Comparison of ENCODE assay signal across 9 mouse cellular contexts in genomic region chr11:55158785-55159359, GRCm38 (mm10). TPM values are rescaled to one million over a fixed set of nuclear protein-coding genes. Genes with fewer than 3 reads are reported as not detected.
DNase-seq lines count a peak whose midpoint lies in the region; TF ChIP-seq lines count a peak whose summit lies in the region.
"Had no signal": no experiment of that assay in that cellular context is flagged by ENCODE, and none has a peak within 500 bp of the region (broad histone marks: within the 10 kb centered on the region; RNA-seq: fewer than 3 reads in every experiment).

No protein-coding gene starts in this region.

- DNase-seq in 3134 (ENCODE audit: extremely low read depth, insufficient read length, low spot score), result peak; percentile 29
- peak; percentile 69 for DNase-seq in MEL-GATA-1-ER (ENCODE audit: extremely low read depth, low read depth)
- peak; percentile 72 for DNase-seq in cerebellum, adult 8-10 months
- peak; percentile 76 for DNase-seq in gastrocnemius, adult 18-20 months (ENCODE audit: low spot score)
- peak; percentile 86 for DNase-seq in kidney, adult 2 months
- peak; percentile 52 to 78 for DNase-seq in left cerebral cortex, postnatal 36 days (ENCODE audit: low spot score in 2 of 2)
- peak; percentile 76 for DNase-seq in testis, postnatal 14 days (ENCODE audit: low spot score)

- H3K4me1 ChIP-seq in kidney, adult 2 months (ENCODE audit: control insufficient read depth, insufficient read depth, low read length), result no peaks in the 10 kb centered on the region
- H3K4me1 ChIP-seq in olfactory bulb, adult 2 months (ENCODE audit: control insufficient read depth, insufficient read depth, low read length), result no peaks in the 10 kb centered on the region

- H3K36me3 ChIP-seq in kidney, adult 2 months (ENCODE audit: control insufficient read depth, insufficient read depth, low read length), result no peaks in the 10 kb centered on the region
- H3K36me3 ChIP-seq: heart, embryonic 13.5 days had no signal

- intact Hi-C loops in left cerebral cortex, postnatal 36 days (cut with DNase I), result loop anchor here (5.0 kb wide), 2 partner anchors 72 to 112 kb away; no protein-coding TSS in a partner anchor

- TF ChIP-seq CTCF in kidney, adult 2 months (conservative IDR thresholded peaks at IDR 0.05; ENCODE audit: insufficient read depth, insufficient read length, low read depth, low read length), result peak; percentile 91
- TF ChIP-seq CTCF in olfactory bulb, adult 2 months (IDR thresholded peaks at IDR 0.05; ENCODE audit: insufficient read depth, low read depth, low read length), result peak; percentile 31; the same call in 1 of the 2 replicates

- TF ChIP-seq POLR2A in kidney, adult 2 months (IDR thresholded peaks at IDR 0.05; ENCODE audit: low read depth, low read length), result no peak
- no peak for TF ChIP-seq POLR2A in olfactory bulb, adult 2 months (IDR thresholded peaks at IDR 0.05; ENCODE audit: insufficient read depth, low read depth, low read length)

- H3K27ac ChIP-seq in kidney, adult 2 months (ENCODE audit: insufficient read depth, low read depth, low read length), result no peak overlapping the region
- H3K27ac ChIP-seq in olfactory bulb, adult 2 months (ENCODE audit: insufficient read depth, low read depth, low read length), result no peak overlapping the region
- H3K27ac ChIP-seq: heart, embryonic 13.5 days had no signal

- H3K27me3 ChIP-seq in kidney, adult 2 months (replicated peaks; ENCODE audit: control insufficient read depth, insufficient read depth, low read length), result no peaks in the 10 kb centered on the region
- H3K27me3 ChIP-seq: heart, embryonic 13.5 days had no signal

- H3K4me3 ChIP-seq in kidney, adult 2 months (ENCODE audit: insufficient read depth, low read depth, low read length), result no peak overlapping the region
- H3K4me3 ChIP-seq in olfactory bulb, adult 2 months (ENCODE audit: insufficient read depth, low read depth, low read length), result no peak overlapping the region
- H3K4me3 ChIP-seq: heart, embryonic 13.5 days had no signal

- 52% methylated on average over 13 of the region's 13 CpGs for WGBS in kidney, adult 2 months
- WGBS in olfactory bulb, adult 2 months, result 51% methylated on average over 13 of the region's 13 CpGs

RNA-seq across cellular contexts. Expression of gene Slc36a3, which starts 7.4 kb away (rescaled TPM):
- total RNA-seq in gastrocnemius, adult 18-20 months (2021), result not detected
- 0.04 and 0.11 TPM in 2 replicates for polyA plus RNA-seq in kidney, adult 2 months (2012; rRNA removed)
- not detected for total RNA-seq in left cerebral cortex, postnatal 36 days (2021)
- polyA plus RNA-seq in olfactory bulb, adult 2 months (2012; ENCODE audit: insufficient read depth, insufficient read length, low replicate concordance, missing spikeins), result not detected in 2 replicates
- polyA plus RNA-seq: heart, embryonic 13.5 days had no signal

RNA-seq across cellular contexts. Expression of gene Slc36a2, which starts 26.0 kb away (rescaled TPM):
- 1 to 10 TPM in 1 of 2 experiments, under 1 TPM in 1; 0.66 to 1.4 TPM for total RNA-seq in gastrocnemius, adult 18-20 months (2021)
- 35.4 and 36.9 TPM in 2 replicates for polyA plus RNA-seq in kidney, adult 2 months (2012; rRNA removed)
- under 1 TPM; 0.20 to 0.32 TPM for total RNA-seq in left cerebral cortex, postnatal 36 days (2021)
- not detected in 2 replicates for polyA plus RNA-seq in olfactory bulb, adult 2 months (2012; ENCODE audit: insufficient read depth, insufficient read length, low replicate concordance, missing spikeins)

RNA-seq across cellular contexts. Expression of gene Slc36a1, which starts 45.3 kb away (rescaled TPM):
- 1 to 10 TPM; 5.3 to 6.4 TPM for total RNA-seq in gastrocnemius, adult 18-20 months (2021)
- 60.5 and 63.4 TPM in 2 replicates for polyA plus RNA-seq in kidney, adult 2 months (2012; rRNA removed)
- 10 to 100 TPM; 75.4 to 76.4 TPM for total RNA-seq in left cerebral cortex, postnatal 36 days (2021)
- not detected in 2 replicates for polyA plus RNA-seq in olfactory bulb, adult 2 months (2012; ENCODE audit: insufficient read depth, insufficient read length, low replicate concordance, missing spikeins)

Comparison
In these comparisons a context has a peak if more than half of its experiments do, and no peak if none do; other contexts are left out.
1. DNase-seq: peak in every context shown above with its lines; median percentile 86 in kidney, adult 2 months; 76 in gastrocnemius, adult 18-20 months; 76 in testis, postnatal 14 days; 72 in cerebellum, adult 8-10 months; 69 in MEL-GATA-1-ER; 65 in left cerebral cortex, postnatal 36 days; 29 in 3134.
2. RNA of gene Slc36a1, which starts 45.3 kb away (total RNA-seq): 75.4 to 76.4 TPM in left cerebral cortex, postnatal 36 days; 5.3 to 6.4 TPM in gastrocnemius, adult 18-20 months; every median in the first group is over 10 times any median in the second.